Mouse (Mus musculus) limb, embryonic 12.5 days (tissue): ENCODE results near the gene Ucma. TPM values are rescaled to one million over a fixed set of nuclear protein-coding genes. Genes with fewer than 3 reads are reported as not detected.
"Not testable (repeated sequence)": the region's sequence is repeated elsewhere in the genome, so short reads cannot be mapped to it uniquely, and the experiment has no call there.

Source experiments
- ATAC-seq: fragments of 200-750 bp; cut with Nextera tagmentation; 2 replicates; pipeline ENCODE4 v1.8.0; 2017; ENCODE audit warnings: low read depth, moderate TSS enrichment; ENCODE audit not compliant: insufficient number of reproducible peaks, insufficient read depth, low FRiP score, low TSS enrichment
- H3K27ac ChIP-seq: fragments of 300-500 bp; sonication (generic); 2 replicates; pipeline ENCODE4 v1.5.1; 2016; ENCODE audit warnings: mild to moderate bottlenecking, moderate library complexity
- H3K27me3 ChIP-seq: fragments of 300-500 bp; sonication (generic); 2 replicates; pipeline ENCODE4 v1.6.1; 2016; ENCODE audit warnings: mild to moderate bottlenecking, moderate library complexity
- H3K36me3 ChIP-seq: fragments of 300-500 bp; sonication (generic); 2 replicates; pipeline ENCODE4 v1.6.1; 2016; ENCODE audit warnings: mild to moderate bottlenecking, moderate library complexity
- H3K4me1 ChIP-seq: fragments of 300-500 bp; sonication (generic); replicated peaks from 2 replicates; pipeline ENCODE4 v1.6.1; 2016
- H3K4me2 ChIP-seq: fragments of 300-500 bp; sonication (generic); 2 replicates; pipeline ENCODE4 v1.6.1; 2016; ENCODE audit warnings: mild to moderate bottlenecking, moderate library complexity
- H3K4me3 ChIP-seq: fragments of 300-500 bp; sonication (generic); replicated peaks from 2 replicates; pipeline ENCODE4 v1.5.1; 2016; ENCODE audit warnings: mild to moderate bottlenecking
- H3K9ac ChIP-seq: fragments of 300-500 bp; sonication (generic); replicated peaks from 2 replicates; pipeline ENCODE4 v1.6.1; 2016; ENCODE audit warnings: mild to moderate bottlenecking, moderate library complexity
- H3K9me3 ChIP-seq: fragments of 300-500 bp; sonication (generic); 2 replicates; pipeline ENCODE4 v1.6.1; 2016; ENCODE audit warnings: mild to moderate bottlenecking, moderate library complexity
- WGBS: fragments of 180-500 bp; shearing (Covaris S2); methylation state at CpG from one replicate; pipeline ENCODE4 v1.1.7; 2016; 5-methylcytosine and 5-hydroxymethylcytosine counted together
- polyA plus RNA-seq: library from polyadenylated mRNA; unstranded; fragments of >200 nt; fragmentation: Nextera tagmentation; extraction: Ambion mirVana; gene quantifications from 2 replicates; pipeline ENCODE4 v1.2.1, GENCODE M21; 2016

Gene Ucma
- polyA plus RNA-seq, result 0.40 TPM in 1 of 2 replicates, not detected in the other

DNA sequence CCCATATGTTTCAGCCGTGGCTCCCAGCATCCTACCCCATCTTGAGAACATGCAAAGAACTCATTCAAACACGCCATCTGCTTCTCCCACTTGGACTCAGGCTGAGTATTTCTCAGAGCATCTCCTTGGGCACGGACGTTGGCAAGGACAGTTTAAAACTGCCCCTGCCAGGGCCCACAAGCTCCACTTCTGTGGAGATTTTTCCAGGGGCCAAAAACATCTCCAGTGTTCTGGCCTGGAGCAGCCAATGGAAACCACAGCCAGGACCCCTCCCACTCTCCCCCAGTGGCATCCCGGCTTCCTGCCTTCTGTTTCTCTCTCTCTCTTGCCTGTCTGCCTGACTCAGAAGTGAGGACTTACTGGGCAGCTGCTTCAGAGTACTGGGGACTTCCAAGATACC is at the start of gene Ucma:
Gene Ucma (plus strand): TSS at position 316 of the 400 bp plus-strand sequence.
- Histone ChIP-seq H3K27me3 (no peaks in the 10 kb centered on the region), H3K9ac (no peak within 1 kb of the TSS), H3K4me2 (no peak within 1 kb of the TSS), H3K27ac (no peak within 1 kb of the TSS), H3K4me3 (no peak within 1 kb of the TSS), H3K36me3 (no peaks in the 10 kb centered on the region), H3K9me3 (no peaks in the 10 kb centered on the region), H3K4me1 (peaks cover 12% of the 10 kb centered on the region)
- WGBS, result 74% methylated on average over 5 of the region's 5 CpGs
- ATAC-seq, result no peak

DNA sequence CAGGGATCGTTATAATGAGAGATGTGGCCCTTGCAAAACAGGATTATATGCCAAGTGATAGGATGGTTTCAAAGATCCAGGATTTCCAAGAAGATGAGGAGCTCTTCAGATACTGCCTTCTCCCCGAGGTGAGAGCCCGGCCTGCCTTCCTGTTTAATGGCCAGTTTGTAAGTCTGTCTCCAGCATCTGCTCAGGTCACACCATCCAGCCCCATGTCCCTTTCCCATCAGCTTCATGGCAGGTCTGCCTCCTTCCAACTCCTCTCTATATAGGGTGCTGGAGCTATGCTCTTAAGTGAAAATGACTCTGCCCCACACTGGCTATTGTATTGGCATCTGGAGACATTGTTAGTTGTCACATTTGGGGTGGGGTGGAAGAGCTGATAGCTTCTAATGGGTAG is 48.5 kb upstream of the Ucma start:
- no peak for ATAC-seq
- no peaks in the 10 kb centered on the region for H3K27me3 ChIP-seq
- no peaks in the 10 kb centered on the region for H3K4me1 ChIP-seq
- no peaks in the 10 kb centered on the region for H3K9me3 ChIP-seq
- WGBS, result 92% methylated on average over 3 of the region's 3 CpGs
- H3K27ac ChIP-seq, result no peak overlapping the region
- H3K4me3 ChIP-seq, result no peak overlapping the region
- H3K4me2 ChIP-seq, result no peak overlapping the region
- peaks cover 58% of the 10 kb centered on the region for H3K36me3 ChIP-seq
- H3K9ac ChIP-seq, result no peak overlapping the region

GRCm38 (mm10) chr2:4929230-4929629 is 46.7 kb upstream of the Ucma start:
- Histone ChIP-seq H3K4me2 (no peak overlapping the region), H3K9me3 (no peaks in the 10 kb centered on the region), H3K4me3 (no peak overlapping the region), H3K4me1 (no peaks in the 10 kb centered on the region), H3K27ac (no peak overlapping the region), H3K27me3 (no peaks in the 10 kb centered on the region), H3K36me3 (peaks cover 59% of the 10 kb centered on the region), H3K9ac (no peak overlapping the region)
- 96% methylated on average over 2 of the region's 2 CpGs for whole genome bisulfite sequencing
- ATAC-seq, result no peak

DNA sequence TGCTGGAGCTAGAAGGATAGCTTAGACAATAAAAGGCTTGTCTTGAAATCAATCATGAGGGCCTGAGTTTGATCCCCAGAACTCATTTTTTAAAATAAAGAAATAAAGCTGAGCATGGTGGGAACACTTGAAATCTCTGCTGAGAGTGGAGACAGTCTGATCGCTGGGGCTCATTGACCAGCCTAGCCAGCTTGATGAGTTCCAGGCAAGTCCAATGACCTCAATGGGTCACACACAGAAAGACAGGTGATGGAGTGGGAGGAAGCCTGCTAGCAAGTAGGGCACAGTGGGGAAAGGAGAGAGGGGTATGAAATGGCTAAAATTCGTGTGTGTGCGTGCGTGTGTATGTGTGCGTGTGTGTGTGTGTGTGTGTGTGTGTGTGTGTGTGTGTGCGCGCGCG is 41.4 kb upstream of the Ucma start:
- Histone ChIP-seq H3K4me3 (no peak overlapping the region), H3K9ac (no peak overlapping the region), H3K36me3 (peaks cover 55% of the 10 kb centered on the region), H3K9me3 (peaks cover 8% of the 10 kb centered on the region), H3K27me3 (no peaks in the 10 kb centered on the region), H3K4me2 (no peak overlapping the region), H3K4me1 (no peaks in the 10 kb centered on the region), H3K27ac (no peak overlapping the region)
- ATAC-seq, result no peak
- WGBS, result 91% methylated on average over 9 of the region's 9 CpGs

- ATAC-seq, result no peak
- Histone ChIP-seq H3K4me2 (no peak overlapping the region), H3K36me3 (peaks cover 29% of the 10 kb centered on the region), H3K27me3 (no peaks in the 10 kb centered on the region), H3K4me3 (no peak overlapping the region), H3K9me3 (peaks cover 12% of the 10 kb centered on the region), H3K4me1 (no peaks in the 10 kb centered on the region), H3K9ac (no peak overlapping the region), H3K27ac (no peak overlapping the region)
- 94% methylated on average over 7 of the region's 7 CpGs for WGBS
These were observed 38.0 kb upstream of the Ucma start for GRCm38 (mm10) chr2:4937931-4938330.

DNA sequence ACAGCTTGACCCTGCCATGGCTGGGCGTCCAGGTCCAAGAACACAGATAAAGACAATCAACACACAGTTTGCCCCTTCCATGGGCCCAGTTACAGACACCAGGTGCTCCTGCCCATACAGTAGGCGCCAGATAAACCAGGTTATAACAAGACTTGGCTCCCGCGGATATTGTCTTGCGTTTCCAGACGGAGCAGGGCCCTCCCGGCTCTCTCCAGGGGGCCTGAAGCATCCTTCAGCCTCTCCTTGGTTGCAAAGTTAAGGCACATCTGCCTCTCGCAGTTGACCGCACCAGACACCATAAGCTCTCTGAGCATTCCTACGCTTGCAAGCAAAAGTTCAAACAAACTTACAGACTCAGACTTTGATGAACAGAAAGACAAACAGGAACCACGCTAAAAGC is 35.1 kb upstream of the Ucma start:
- Histone ChIP-seq H3K4me1 (no peaks in the 10 kb centered on the region), H3K27me3 (no peaks in the 10 kb centered on the region), H3K9me3 (peaks cover 15% of the 10 kb centered on the region), H3K4me2 (no peak overlapping the region), H3K4me3 (no peak overlapping the region), H3K36me3 (peaks cover 27% of the 10 kb centered on the region), H3K27ac (no peak overlapping the region), H3K9ac (no peak overlapping the region)
- ATAC-seq, result no peak
- 92% methylated on average over 11 of the region's 11 CpGs for WGBS

DNA sequence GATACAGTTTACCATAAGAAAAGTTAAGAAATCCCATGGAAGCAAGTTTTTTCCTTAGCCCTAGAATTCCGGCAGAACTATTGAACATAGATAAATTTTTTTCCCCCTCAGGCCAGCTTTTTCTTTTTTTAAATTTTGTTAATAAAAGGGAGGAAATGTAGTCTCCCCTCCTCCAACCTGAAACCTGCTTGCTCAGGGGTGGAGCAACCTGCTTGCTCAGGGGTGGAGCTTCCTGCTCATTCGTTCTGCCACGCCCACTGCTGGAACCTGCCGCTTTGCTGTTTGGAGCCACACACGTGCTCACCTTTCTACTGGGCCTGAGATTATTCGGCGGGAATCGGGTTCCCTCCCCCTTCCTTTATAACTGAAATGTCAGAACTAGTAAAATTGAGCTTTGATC is 26.2 kb upstream of the Ucma start:
- H3K4me2 ChIP-seq, H3K27me3 ChIP-seq, H3K4me3 ChIP-seq, H3K9ac ChIP-seq, H3K36me3 ChIP-seq, H3K4me1 ChIP-seq, H3K9me3 ChIP-seq, ATAC-seq, H3K27ac ChIP-seq: not testable (repeated sequence)
- WGBS, result 84% methylated on average over 5 of the region's 8 CpGs

GRCm38 (mm10) chr2:4950986-4951385 is 24.9 kb upstream of the Ucma start:
- H3K9ac ChIP-seq, result no peak overlapping the region
- ATAC-seq, result no peak
- WGBS, result 95% methylated on average over 2 of the region's 2 CpGs
- no peak overlapping the region for H3K4me3 ChIP-seq
- H3K27me3 ChIP-seq, result no peaks in the 10 kb centered on the region
- H3K4me2 ChIP-seq, result no peak overlapping the region
- no peaks in the 10 kb centered on the region for H3K4me1 ChIP-seq
- no peaks in the 10 kb centered on the region for H3K36me3 ChIP-seq
- H3K9me3 ChIP-seq, result peaks cover 5% of the 10 kb centered on the region
- no peak overlapping the region for H3K27ac ChIP-seq

GRCm38 (mm10) chr2:4954216-4954760 is 21.6 kb upstream of the Ucma start:
- ATAC-seq, result no peak
- Histone ChIP-seq H3K27me3 (no peaks in the 10 kb centered on the region), H3K9ac (no peak overlapping the region), H3K4me3 (no peak overlapping the region), H3K36me3 (no peaks in the 10 kb centered on the region), H3K9me3 (peaks cover 5% of the 10 kb centered on the region), H3K4me1 (no peaks in the 10 kb centered on the region), H3K4me2 (no peak overlapping the region), H3K27ac (no peak overlapping the region)
- 71% methylated on average over 6 of the region's 6 CpGs for WGBS

GRCm38 (mm10) chr2:4958039-4958438 is 17.9 kb upstream of the Ucma start:
- H3K27ac ChIP-seq, result peak overlapping the region; percentile 88

DNA sequence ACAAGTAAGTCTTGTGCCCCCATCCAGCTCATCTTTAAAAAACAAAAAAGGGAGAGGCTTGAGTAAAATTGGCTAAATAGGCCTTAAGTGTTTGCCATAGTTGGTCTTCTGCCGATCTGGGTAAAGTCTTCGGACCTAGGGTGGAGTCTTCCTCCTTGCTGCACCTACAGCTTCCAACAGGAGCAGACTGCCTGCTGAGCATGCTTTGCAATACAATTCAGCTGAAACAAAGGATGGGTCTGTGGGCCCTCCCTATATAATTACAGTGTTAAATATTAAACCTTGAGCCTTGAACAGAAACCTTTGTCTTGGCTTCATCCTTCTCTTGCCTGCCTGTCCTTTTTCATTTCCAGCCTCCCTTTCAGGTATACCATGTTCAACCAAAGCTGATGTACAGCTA is 8.1 kb upstream of the Ucma start:
- H3K9ac ChIP-seq, result no peak overlapping the region
- WGBS, result 93% methylated on average over 2 of the region's 2 CpGs
- no peak overlapping the region for H3K4me2 ChIP-seq
- no peaks in the 10 kb centered on the region for H3K27me3 ChIP-seq
- H3K36me3 ChIP-seq, result no peaks in the 10 kb centered on the region
- H3K4me1 ChIP-seq, result no peaks in the 10 kb centered on the region
- H3K9me3 ChIP-seq, result 0 out of 2 replicates have a peak, but pooled peaks cover 5% of the 10 kb centered on the region
- ATAC-seq, result no peak
- no peak overlapping the region for H3K27ac ChIP-seq
- H3K4me3 ChIP-seq, result no peak overlapping the region

More at GRCm38 (mm10) chr2:4958039-4958438, 17.9 kb upstream of the Ucma start:
- Histone ChIP-seq H3K4me2 (no peak overlapping the region), H3K4me1 (no peaks in the 10 kb centered on the region), H3K36me3 (no peaks in the 10 kb centered on the region), H3K27me3 (no peaks in the 10 kb centered on the region), H3K9me3 (no peaks in the 10 kb centered on the region), H3K4me3 (no peak overlapping the region), H3K9ac (no peak overlapping the region)
- 75% methylated on average over 12 of the region's 12 CpGs for WGBS
- no peak for ATAC-seq

DNA sequence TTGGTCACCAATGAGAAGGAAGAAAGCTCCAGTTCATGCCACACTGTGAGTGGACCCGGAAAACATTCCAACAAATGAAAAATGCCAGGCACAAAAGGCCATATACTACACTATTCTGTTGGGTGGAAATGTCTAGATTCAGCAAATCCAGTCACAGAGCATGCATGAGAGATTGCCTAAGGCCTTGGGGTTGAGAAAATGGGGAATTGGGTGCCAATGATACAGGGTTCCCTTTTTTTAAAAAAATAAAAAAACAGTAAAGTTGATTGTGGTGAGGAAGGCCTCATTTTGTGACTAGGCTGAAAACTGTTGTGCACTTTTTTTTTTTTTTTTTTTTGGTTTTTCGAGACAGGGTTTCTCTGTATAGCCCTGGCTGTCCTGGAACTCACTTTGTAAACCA is 6.8 kb upstream of the Ucma start:
- Histone ChIP-seq H3K4me1 (no peaks in the 10 kb centered on the region), H3K9me3 (0 out of 2 replicates have a peak, but pooled peaks cover 5% of the 10 kb centered on the region), H3K4me2 (no peak overlapping the region), H3K36me3 (no peaks in the 10 kb centered on the region), H3K4me3 (no peak overlapping the region), H3K27ac (no peak overlapping the region), H3K9ac (no peak overlapping the region), H3K27me3 (no peaks in the 10 kb centered on the region)
- no peak for ATAC-seq
- WGBS, result 96% methylated on average over 1 of the region's 2 CpGs
